Mouse (Mus musculus) heart, postnatal 10 days (tissue): ENCODE data around the gene Sardh. TPM values are rescaled to one million over a fixed set of nuclear protein-coding genes. Genes with fewer than 3 reads are reported as not detected.
A peak's percentile ranks its signal among the peaks of the same experiment; 100 is the strongest.

Source experiments
- DNase-seq, 2 experiments: peaks; one replicate each; pipeline ENCODE4 v3.0.0; 2021
- intact Hi-C: fragments of 180-260 bp; cut with DNase I; formaldehyde crosslinking; loops from one replicate; pipeline ENCODE4 v1.15.1; 2025
- total RNA-seq, 2 experiments: library from RNA; stranded (reverse); gene quantifications; 2 replicates each; pipeline ENCODE4 v1.2.3; 2021

Sardh gene
- total RNA-seq, 2 experiments from 2014 or later, result 18.4 to 19.3 TPM

- DNase-seq, result peak; percentile 41 to 44
- intact Hi-C loops, result no loop called here
These were observed 19.2 kb downstream of the Sardh start for GRCm38 (mm10) chr2:27228809-27229480.

DNA sequence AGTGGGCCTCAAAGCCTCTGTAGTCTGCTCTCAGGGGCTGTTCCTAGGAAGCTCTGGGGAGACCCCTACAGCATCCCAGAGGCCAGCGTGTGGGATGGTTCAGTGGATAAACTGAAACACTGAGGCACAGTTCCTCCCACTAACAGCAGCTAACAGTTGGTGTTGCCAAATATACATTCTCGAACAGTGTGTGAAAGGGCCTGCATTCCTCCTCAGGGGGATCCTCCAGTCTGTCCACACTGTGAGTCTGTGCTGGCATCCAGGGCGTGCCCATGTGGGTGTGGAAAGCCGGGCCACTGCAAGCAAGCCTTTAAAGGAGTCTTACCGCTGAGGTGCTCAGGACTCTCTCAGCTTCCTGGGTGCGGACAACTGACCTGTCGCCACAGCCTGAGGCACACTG lies 21.6 kb downstream of the Sardh start:
- no peak for DNase-seq
- intact Hi-C loops, result no loop called here

GRCm38 (mm10) chr2:27223012-27223421 lies 25.1 kb downstream of the Sardh start:
- intact Hi-C loops, result no loop called here
- no peak for DNase-seq

GRCm38 (mm10) chr2:27218569-27218968 lies 29.6 kb downstream of the Sardh start:
- intact Hi-C loops, result no loop called here
- DNase-seq, result no peak

DNA sequence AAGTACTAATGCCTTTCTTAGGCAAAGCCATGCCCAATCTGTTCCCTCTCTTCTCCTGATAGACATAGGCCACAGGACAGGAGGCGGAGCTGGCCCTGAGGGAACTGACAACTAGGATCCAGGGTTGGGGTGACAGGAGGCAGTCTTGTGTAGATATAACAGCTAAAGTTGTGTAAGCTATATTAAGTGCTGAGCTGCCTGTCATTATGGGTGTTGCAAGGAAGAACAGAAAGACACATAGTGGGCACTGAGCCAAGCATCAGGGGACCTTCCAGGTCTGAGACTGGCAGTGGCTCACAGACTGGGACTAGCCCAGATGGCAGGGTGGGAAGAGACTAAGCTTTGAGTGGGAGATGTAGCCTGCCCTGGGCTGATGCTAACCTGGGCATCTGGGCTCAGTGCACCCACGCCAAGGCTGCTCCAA lies 30.0 kb downstream of the Sardh start:
- intact Hi-C loops, result no loop called here

GRCm38 (mm10) chr2:27215537-27215936 lies 32.6 kb downstream of the Sardh start:
- intact Hi-C loops, result no loop called here
- DNase-seq, result no peak

More for the DNA sequence above, 30.0 kb downstream of the Sardh start:
- peak; percentile 57 for DNase-seq

- DNase-seq, result peak; percentile 66 to 73
- intact Hi-C loops, result no loop called here
These were observed 35.9 kb downstream of the Sardh start for GRCm38 (mm10) chr2:27211966-27212893.

DNA sequence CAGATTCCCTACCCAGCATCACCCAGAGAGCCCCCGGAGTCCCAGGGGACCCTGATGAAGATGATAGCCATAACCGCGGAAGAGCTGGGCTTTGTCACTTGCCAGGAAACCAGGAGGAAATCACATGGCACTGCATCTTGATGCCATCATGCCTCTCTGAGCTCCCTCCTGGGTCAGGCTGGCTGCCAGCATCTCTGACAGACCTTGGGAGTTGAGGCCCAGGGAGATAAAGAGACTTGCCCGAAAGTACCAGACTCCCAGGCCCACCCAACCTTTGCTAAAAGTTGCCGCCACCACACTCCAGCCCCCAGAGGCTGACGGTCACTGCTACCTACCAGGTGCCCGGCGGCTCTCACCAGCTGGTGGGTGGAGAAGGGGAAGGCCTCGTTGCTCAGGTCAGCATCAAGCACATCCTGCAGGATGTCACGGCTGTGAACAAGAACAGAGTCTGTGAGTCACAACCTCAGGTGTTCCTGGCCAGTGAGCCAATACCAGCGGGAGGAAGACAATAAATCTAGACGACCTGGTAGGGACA lies 37.4 kb downstream of the Sardh start:
- intact Hi-C loops, result no loop called here
- no peak for DNase-seq

GRCm38 (mm10) chr2:27210255-27210654 lies 37.9 kb downstream of the Sardh start:
- peak; percentile 75 to 82 for DNase-seq
- intact Hi-C loops, result no loop called here

GRCm38 (mm10) chr2:27209816-27210215 lies 38.3 kb downstream of the Sardh start:
- peak; percentile 79 to 86 for DNase-seq
- intact Hi-C loops, result no loop called here

DNA sequence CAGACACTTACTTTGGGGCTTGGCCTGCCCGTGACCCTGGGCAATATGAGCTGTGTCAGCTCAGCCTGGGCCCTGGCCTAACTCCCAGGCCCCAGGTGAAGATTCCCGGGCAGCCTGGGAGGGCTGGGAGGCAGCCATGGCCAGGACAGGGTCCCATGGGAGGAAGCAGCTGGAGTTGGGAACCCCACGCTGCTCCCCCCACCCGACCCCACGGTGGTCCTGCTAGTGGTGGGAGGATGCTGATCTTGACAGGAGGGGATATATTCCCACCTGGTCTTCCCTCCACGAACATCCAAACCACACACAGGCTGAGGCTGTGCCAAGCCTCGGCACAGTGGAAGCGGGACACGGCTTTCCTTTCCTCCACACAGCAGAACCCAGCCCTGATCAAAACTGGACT lies 38.8 kb downstream of the Sardh start:
- DNase-seq, result peak; percentile 27 to 36
- intact Hi-C loops, result no loop called here

DNA sequence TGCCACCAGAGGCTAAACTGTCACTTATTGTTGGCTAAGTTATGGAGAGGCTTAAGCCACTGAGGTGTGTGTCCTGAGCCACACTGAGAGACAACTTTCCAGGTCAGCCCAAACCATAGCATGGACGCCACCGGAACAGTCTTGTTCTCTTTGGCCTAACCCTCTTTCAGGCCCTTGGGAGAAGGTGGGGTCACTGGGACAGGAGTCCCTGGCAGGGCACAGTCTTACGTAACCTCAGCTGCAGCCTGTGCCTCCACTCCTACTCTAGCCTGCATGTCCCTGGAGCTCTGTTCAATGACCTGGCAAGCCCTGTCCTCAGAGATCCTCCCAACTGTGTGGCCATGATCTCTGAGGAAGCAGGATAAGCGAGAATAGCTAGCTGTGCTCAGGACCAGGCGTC lies 41.0 kb downstream of the Sardh start:
- peak; percentile 75 to 81 for DNase-seq
- intact Hi-C loops, result no loop called here

DNA sequence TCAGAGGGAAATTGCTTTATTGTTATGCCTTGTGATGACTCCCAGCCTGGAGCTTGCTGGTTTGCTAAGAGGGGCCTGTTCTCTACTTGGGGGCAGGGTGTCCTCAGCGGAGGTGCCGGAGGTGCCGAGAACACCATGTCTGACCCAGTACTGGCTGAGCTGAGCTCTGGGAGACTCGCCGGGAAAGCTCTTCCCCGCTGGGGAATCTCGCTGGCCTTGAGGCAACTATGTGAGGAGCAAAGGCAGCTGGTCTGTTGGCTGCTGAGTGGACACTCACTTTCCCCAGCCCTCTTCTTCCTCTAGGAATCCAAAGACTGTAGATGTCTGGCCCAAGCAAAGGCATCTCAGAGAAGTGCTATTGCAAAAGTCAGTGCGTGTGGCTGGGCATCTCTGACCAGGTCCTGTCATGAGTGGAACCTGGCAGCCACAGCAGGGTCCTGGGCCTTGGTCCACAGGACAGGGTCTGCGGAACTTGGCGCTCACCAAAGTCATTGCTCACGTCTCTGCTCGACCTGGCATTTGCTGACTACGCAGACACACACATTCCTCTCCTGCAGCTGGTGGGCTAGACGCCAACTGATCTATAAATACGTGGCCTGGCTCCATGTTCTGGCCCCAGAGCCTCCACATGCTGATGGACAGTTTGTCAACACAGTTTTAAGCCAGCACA lies 41.9 kb downstream of the Sardh start:
- intact Hi-C loops, result no loop called here
- peak; percentile 92 to 93 for DNase-seq

- intact Hi-C loops, result no loop called here
- peak; percentile 73 to 75 for DNase-seq
These were observed 42.5 kb downstream of the Sardh start for GRCm38 (mm10) chr2:27205666-27206065.

- intact Hi-C loops, result no loop called here
- peak; percentile 38 to 47 for DNase-seq
These were observed 47.6 kb downstream of the Sardh start for GRCm38 (mm10) chr2:27200586-27200985.

DNA sequence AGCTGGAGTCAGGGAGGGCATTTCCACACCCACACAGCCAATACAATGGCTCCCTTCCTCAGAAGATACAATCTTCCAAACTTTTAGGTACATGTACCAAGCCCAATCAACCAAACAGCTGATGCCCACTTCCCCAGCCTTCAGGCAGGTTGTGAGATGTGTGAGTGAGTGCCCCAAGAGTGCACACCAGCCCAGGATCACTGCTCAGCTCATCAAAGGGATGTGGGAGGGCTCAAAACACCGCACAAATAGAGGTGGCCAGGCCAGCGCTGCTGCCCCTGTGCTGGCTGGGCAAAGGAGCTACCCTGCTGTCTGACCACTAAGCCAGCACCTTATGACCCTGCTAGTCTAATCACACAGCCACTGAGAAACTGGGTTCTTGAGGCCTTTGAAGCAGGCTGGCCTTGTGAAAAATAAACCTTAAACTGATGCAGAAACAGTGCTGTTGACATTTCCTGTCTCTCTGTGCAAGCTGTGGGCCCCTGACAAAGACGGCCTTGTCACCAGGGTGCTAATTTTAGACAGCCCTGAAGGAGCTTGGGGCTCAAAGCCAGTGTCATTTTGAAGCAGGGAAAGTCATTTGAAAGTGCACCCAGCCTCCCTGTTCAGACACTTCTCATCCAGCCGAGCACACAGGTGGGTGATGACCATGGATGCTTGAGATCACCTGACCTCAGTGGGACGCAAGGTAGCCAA lies 49.4 kb downstream of the Sardh start:
- peak; percentile 55 to 65 for DNase-seq
- intact Hi-C loops, result no loop called here

DNA sequence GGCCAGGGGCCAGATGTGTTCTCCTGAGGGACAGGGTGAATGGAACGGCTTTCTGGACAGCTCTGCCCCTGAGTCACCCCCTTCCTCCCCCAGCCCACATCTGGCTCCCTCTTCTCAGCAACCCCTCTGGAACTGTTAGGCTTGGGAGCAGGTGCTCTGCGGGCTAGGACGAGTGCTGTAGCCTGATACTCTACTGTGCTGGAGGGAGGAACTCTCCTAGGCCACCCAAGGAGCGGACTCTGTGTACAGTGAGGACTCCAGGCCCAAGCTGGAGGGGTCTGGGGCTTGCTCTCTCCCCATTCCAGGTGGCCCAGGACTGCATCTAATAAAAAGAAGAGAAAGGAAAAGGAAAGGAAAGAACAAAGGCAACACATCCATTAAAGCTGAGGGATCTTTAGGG lies 58.1 kb downstream of the Sardh start:
- intact Hi-C loops, result no loop called here
- no peak for DNase-seq

- intact Hi-C loops, result no loop called here
- no peak for DNase-seq
These were observed 60.6 kb downstream of the Sardh start for GRCm38 (mm10) chr2:27187531-27187930.

DNA sequence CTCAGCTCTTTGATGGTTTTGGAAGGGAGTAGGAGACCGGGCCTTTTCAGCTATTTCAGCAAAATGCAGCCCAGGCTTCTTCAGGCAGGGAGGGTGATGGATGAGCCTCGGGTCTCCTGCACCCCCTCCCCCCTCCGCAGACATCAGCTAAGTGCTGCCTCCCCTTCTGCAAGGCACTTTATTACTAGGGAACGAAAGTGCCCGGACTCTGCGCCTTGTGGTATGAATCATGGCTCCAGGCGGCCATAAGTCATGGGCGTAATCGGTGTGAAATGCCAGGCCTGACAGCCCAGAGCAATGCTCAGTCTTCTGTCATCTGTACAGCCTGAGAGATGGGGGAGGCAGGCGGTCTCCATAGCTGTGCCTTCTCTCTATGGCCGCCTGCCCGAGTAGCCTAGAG lies 64.4 kb downstream of the Sardh start:
- intact Hi-C loops, result no loop called here
- DNase-seq, result no peak

GRCm38 (mm10) chr2:27181907-27182306 lies 66.2 kb downstream of the Sardh start:
- intact Hi-C loops, result no loop called here
- peak; percentile 61 to 79 for DNase-seq
